Mouse (Mus musculus) heart, embryonic 15.5 days (tissue): ENCODE measurements around the gene Spata3. TPM values are rescaled to one million over a fixed set of nuclear protein-coding genes. Genes with fewer than 3 reads are reported as not detected.
"Not testable (repeated sequence)": the region's sequence is repeated elsewhere in the genome, so short reads cannot be mapped to it uniquely, and the experiment has no call there.

Experiments
- ATAC-seq: fragments of 200-750 bp; cut with Nextera tagmentation; replicated peaks from 2 replicates; pipeline ENCODE4 v1.8.0; 2017; ENCODE audit warnings: low read depth, moderate TSS enrichment; ENCODE audit not compliant: insufficient number of reproducible peaks, insufficient read depth, low FRiP score
- H3K27ac ChIP-seq: fragments of 300-500 bp; sonication (generic); 2 replicates; pipeline ENCODE4 v1.5.1; 2015; ENCODE audit warnings: mild to moderate bottlenecking, inconsistent platforms
- H3K27me3 ChIP-seq: fragments of 300-500 bp; sonication (generic); 2 replicates; pipeline ENCODE4 v1.6.1; 2015; ENCODE audit warnings: inconsistent platforms
- H3K36me3 ChIP-seq: fragments of 300-500 bp; sonication (generic); 2 replicates; pipeline ENCODE4 v1.6.1; 2015; ENCODE audit warnings: mild to moderate bottlenecking, inconsistent platforms
- H3K4me1 ChIP-seq: fragments of 300-500 bp; sonication (generic); replicated peaks from 2 replicates; pipeline ENCODE4 v1.6.1; 2015; ENCODE audit warnings: inconsistent platforms
- H3K4me2 ChIP-seq: fragments of 300-500 bp; sonication (generic); 2 replicates; pipeline ENCODE4 v1.6.1; 2015; ENCODE audit warnings: inconsistent platforms, mild to moderate bottlenecking, moderate library complexity
- H3K4me3 ChIP-seq: fragments of 300-500 bp; sonication (generic); 2 replicates; pipeline ENCODE4 v1.5.1; 2015; ENCODE audit warnings: mild to moderate bottlenecking, inconsistent platforms
- H3K9ac ChIP-seq: fragments of 300-500 bp; sonication (generic); 2 replicates; pipeline ENCODE4 v1.6.1; 2015; ENCODE audit warnings: mild to moderate bottlenecking, inconsistent platforms
- H3K9me3 ChIP-seq: fragments of 300-500 bp; sonication (generic); replicated peaks from 2 replicates; pipeline ENCODE4 v1.6.1; 2016; ENCODE audit warnings: inconsistent platforms
- WGBS: fragments of 180-500 bp; shearing (Covaris S2); methylation state at CpG from one replicate; pipeline ENCODE4 v1.1.7; 2015; ENCODE audit warnings: mixed read lengths; 5-methylcytosine and 5-hydroxymethylcytosine counted together
- polyA plus RNA-seq: library from polyadenylated mRNA; unstranded; fragments of >200 nt; fragmentation: Nextera tagmentation; extraction: Ambion mirVana; gene quantifications from 2 replicates; pipeline ENCODE4 v1.2.1, GENCODE M21; 2015

Gene Spata3
- polyA plus RNA-seq, 1 experiment from 2014 or later, result not detected

GRCm38 (mm10) chr1:85993541-85993940, 23.1 kb upstream of the Spata3 start:
- Histone ChIP-seq H3K4me1 (no peaks in the 10 kb centered on the region), H3K9ac (no peak overlapping the region), H3K36me3 (no peaks in the 10 kb centered on the region), H3K4me2 (no peak overlapping the region), H3K9me3 (no peaks in the 10 kb centered on the region), H3K27me3 (no peaks in the 10 kb centered on the region), H3K27ac (no peak overlapping the region), H3K4me3 (no peak overlapping the region)
- 69% methylated on average over 4 of the region's 4 CpGs for WGBS
- no peak for ATAC-seq

DNA sequence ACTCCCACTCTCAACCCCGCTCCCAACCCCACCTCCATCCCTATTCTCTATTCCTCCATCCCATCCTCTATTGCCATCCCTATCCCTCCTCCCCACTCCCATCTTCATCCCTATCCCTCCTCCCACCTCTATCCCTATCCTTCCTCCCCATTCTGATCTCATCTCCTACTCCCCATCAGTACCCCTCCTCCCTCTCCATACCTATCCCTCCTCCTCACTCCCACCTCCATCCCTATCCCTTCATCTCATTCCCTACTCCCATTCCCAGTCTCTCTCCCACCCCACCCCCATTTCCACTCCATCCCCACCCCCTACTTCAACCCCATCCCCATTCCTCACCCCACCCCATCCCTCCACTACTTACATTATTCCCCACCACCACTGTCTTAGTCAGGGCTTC, 19.4 kb upstream of the Spata3 start:
- WGBS, result 88% methylated on average over 1 of the region's 1 CpGs
- H3K4me1 ChIP-seq, result no peaks in the 10 kb centered on the region
- H3K4me2 ChIP-seq, result no peak overlapping the region
- H3K27ac ChIP-seq, result no peak overlapping the region
- H3K27me3 ChIP-seq, result no peaks in the 10 kb centered on the region
- ATAC-seq, result no peak
- no peak overlapping the region for H3K4me3 ChIP-seq
- H3K36me3 ChIP-seq, result no peaks in the 10 kb centered on the region
- no peaks in the 10 kb centered on the region for H3K9me3 ChIP-seq
- H3K9ac ChIP-seq, result no peak overlapping the region

GRCm38 (mm10) chr1:85998012-85998411, 18.6 kb upstream of the Spata3 start:
- Histone ChIP-seq H3K27ac (no peak overlapping the region), H3K9me3 (no peaks in the 10 kb centered on the region), H3K4me1 (no peaks in the 10 kb centered on the region), H3K36me3 (no peaks in the 10 kb centered on the region), H3K9ac (no peak overlapping the region), H3K4me2 (no peak overlapping the region), H3K4me3 (no peak overlapping the region), H3K27me3 (no peaks in the 10 kb centered on the region)
- no peak for ATAC-seq
- WGBS, result 68% methylated on average over 4 of the region's 4 CpGs

GRCm38 (mm10) chr1:85999853-86000570, 16.6 kb upstream of the Spata3 start:
- Histone ChIP-seq H3K9ac (no peak overlapping the region), H3K4me1 (no peaks in the 10 kb centered on the region), H3K9me3 (no peaks in the 10 kb centered on the region), H3K27ac (no peak overlapping the region), H3K36me3 (no peaks in the 10 kb centered on the region), H3K27me3 (no peaks in the 10 kb centered on the region), H3K4me2 (no peak overlapping the region), H3K4me3 (no peak overlapping the region)
- 75% methylated on average over 18 of the region's 18 CpGs for WGBS
- ATAC-seq, result no peak

DNA sequence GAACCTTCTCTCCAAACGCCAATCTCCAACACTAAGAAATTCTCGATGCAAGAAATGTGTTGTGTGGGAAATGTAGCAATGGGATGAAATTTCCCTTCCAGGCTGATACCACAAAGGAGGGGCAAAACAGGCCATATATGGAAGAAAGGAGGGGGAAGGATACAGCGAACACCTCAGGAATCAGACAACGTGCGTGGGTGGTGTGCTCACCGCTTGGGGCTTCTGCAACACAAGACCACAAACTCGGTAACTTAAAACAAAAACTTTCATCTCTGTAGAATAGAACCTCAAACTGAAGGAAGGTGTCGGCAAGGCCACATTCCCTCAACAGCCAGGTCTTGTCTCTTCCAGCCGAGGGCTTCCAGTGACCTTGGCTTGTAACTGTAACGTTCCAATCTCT, 11.1 kb upstream of the Spata3 start:
- ATAC-seq, result no peak
- no peaks in the 10 kb centered on the region for H3K9me3 ChIP-seq
- no peaks in the 10 kb centered on the region for H3K36me3 ChIP-seq
- 79% methylated on average over 10 of the region's 10 CpGs for WGBS
- 0 out of 2 replicates have a peak, but pooled peaks cover 3% of the 10 kb centered on the region for H3K4me1 ChIP-seq
- H3K9ac ChIP-seq, result no peak overlapping the region
- no peak overlapping the region for H3K4me3 ChIP-seq
- no peaks in the 10 kb centered on the region for H3K27me3 ChIP-seq
- H3K27ac ChIP-seq, result no peak overlapping the region
- no peak overlapping the region for H3K4me2 ChIP-seq

GRCm38 (mm10) chr1:86006040-86006439, 10.6 kb upstream of the Spata3 start:
- WGBS, result 85% methylated on average over 6 of the region's 6 CpGs
- no peak overlapping the region for H3K9ac ChIP-seq
- H3K36me3 ChIP-seq, result no peaks in the 10 kb centered on the region
- no peak for ATAC-seq
- no peak overlapping the region for H3K4me2 ChIP-seq
- H3K4me3 ChIP-seq, result no peak overlapping the region
- H3K27ac ChIP-seq, result no peak overlapping the region
- H3K4me1 ChIP-seq, result 0 out of 2 replicates have a peak, but pooled peaks cover 3% of the 10 kb centered on the region
- H3K27me3 ChIP-seq, result no peaks in the 10 kb centered on the region
- H3K9me3 ChIP-seq, result no peaks in the 10 kb centered on the region

- ATAC-seq, result peak; percentile 69; the same call in 1 of the 2 replicates
- Histone ChIP-seq H3K4me2 (peak overlapping the region; percentile 41), H3K4me1 (0 out of 2 replicates have a peak, but pooled peaks cover 3% of the 10 kb centered on the region), H3K9ac (no peak overlapping the region), H3K4me3 (no peak overlapping the region), H3K36me3 (no peaks in the 10 kb centered on the region), H3K27ac (no peak overlapping the region), H3K9me3 (no peaks in the 10 kb centered on the region), H3K27me3 (no peaks in the 10 kb centered on the region)
- 2% methylated on average over 7 of the region's 7 CpGs for WGBS
Measured at GRCm38 (mm10) chr1:86007778-86008177, 8.8 kb upstream of the Spata3 start.

GRCm38 (mm10) chr1:86015758-86016157, 858 bp upstream of the Spata3 start:
- H3K4me1 ChIP-seq, H3K36me3 ChIP-seq, H3K4me2 ChIP-seq, ATAC-seq, H3K27ac ChIP-seq, H3K9ac ChIP-seq, H3K9me3 ChIP-seq, H3K4me3 ChIP-seq: not testable (repeated sequence)
- WGBS, result 90% methylated on average over 9 of the region's 9 CpGs
- peaks cover 35% of the 10 kb centered on the region for H3K27me3 ChIP-seq

- H3K9ac ChIP-seq, result peak overlapping the region; percentile 49
- peak overlapping the region; percentile 95 for H3K4me2 ChIP-seq
- no peaks in the 10 kb centered on the region for H3K9me3 ChIP-seq
- peak; percentile 47; the same call in 1 of the 2 replicates for ATAC-seq
- H3K27me3 ChIP-seq, result peaks cover 50% of the 10 kb centered on the region
- 3% methylated on average over 60 of the region's 60 CpGs for WGBS
- H3K27ac ChIP-seq, result no peak overlapping the region
- peak overlapping the region; percentile 56 for H3K4me3 ChIP-seq
- H3K4me1 ChIP-seq, result peaks cover 9% of the 10 kb centered on the region
- H3K36me3 ChIP-seq, result no peaks in the 10 kb centered on the region
Measured at GRCm38 (mm10) chr1:86018235-86019055, 1.8 kb downstream of the Spata3 start.

GRCm38 (mm10) chr1:86021365-86021989, 4.9 kb downstream of the Spata3 start:
- Histone ChIP-seq H3K36me3 (no peaks in the 10 kb centered on the region), H3K9ac (no peak overlapping the region), H3K27me3 (peaks cover 50% of the 10 kb centered on the region), H3K4me1 (peaks cover 9% of the 10 kb centered on the region), H3K27ac (no peak overlapping the region), H3K4me2 (no peak overlapping the region), H3K9me3 (no peaks in the 10 kb centered on the region), H3K4me3 (no peak overlapping the region)
- WGBS, result 62% methylated on average over 11 of the region's 11 CpGs
- no peak for ATAC-seq

GRCm38 (mm10) chr1:86032273-86032987, 15.8 kb downstream of the Spata3 start:
- Histone ChIP-seq H3K27me3 (peaks cover 12% of the 10 kb centered on the region; the same call in 1 of the 2 replicates), H3K36me3 (no peaks in the 10 kb centered on the region), H3K9me3 (no peaks in the 10 kb centered on the region), H3K4me2 (no peak overlapping the region), H3K4me3 (no peak overlapping the region), H3K27ac (no peak overlapping the region), H3K4me1 (no peaks in the 10 kb centered on the region), H3K9ac (no peak overlapping the region)
- ATAC-seq, result no peak
- 31% methylated on average over 11 of the region's 11 CpGs for WGBS
